Mouse (Mus musculus): ENCODE data around the gene Gm20219.

DNA sequence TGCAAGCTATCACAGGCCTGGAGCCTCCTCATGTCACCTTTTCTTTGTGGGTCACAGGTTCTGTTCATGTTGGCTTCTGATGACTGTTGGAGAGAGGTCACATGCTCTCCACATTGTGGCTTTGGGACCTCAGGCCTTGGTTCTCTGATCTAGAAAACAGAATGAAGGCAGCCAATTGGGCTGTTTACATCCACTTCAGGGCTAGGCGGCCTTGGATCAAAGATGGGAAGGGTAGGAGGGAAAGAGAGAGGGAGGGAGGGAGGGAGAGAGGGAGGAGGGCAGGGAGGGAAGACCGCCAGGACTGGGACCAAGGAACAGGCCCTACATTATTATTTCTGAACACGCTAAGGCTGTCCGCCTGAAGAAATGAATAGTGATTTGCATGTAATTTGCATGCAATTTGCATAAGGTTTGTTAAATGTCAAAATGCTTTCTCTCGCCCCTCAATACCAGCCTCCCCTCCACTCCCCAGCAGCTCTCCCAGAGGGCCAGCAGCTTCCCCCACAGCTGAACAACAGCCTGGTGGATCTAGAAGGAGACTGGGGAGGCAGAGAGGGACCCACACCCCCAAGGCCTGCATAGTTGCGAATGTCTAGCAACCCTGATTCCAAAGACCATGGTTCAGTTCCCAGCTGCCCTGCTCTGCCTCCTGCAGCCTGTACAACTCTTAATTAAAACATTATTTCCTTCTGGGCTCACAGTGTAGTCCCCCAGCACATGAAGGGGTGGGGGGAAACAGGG, 2.2 kb downstream of the Gm20219 start:
- TF ChIP-seq GATA1 (IDR thresholded peaks at IDR 0.05; ENCODE audit: low read length): no peak
- TF ChIP-seq TAL1 (IDR thresholded peaks at IDR 0.05; ENCODE audit: low read length): no peak

Data from erythroblast, embryonic 14.5 days (primary cell).